Mouse (Mus musculus) midbrain, embryonic 11.5 days (tissue): ENCODE data around the gene Pip5kl1. TPM values are rescaled to one million over a fixed set of nuclear protein-coding genes. Genes with fewer than 3 reads are reported as not detected.
A peak's percentile ranks its signal among the peaks of the same experiment; 100 is the strongest.

Source experiments
- ATAC-seq: fragments of 200-750 bp; cut with Nextera tagmentation; 2 replicates; pipeline ENCODE4 v1.8.0; 2017; ENCODE audit warnings: moderate TSS enrichment, moderate library complexity; ENCODE audit not compliant: low FRiP score
- DNase-seq: peaks from one replicate; pipeline ENCODE4 v3.0.0; 2015; ENCODE audit warnings: low spot score; ENCODE audit errors: missing footprints
- H3K27ac ChIP-seq: fragments of 300-500 bp; sonication (generic); 2 replicates; pipeline ENCODE4 v1.5.1; 2014; ENCODE audit warnings: low read depth, low read length
- H3K27me3 ChIP-seq: fragments of 300-500 bp; sonication (generic); 2 replicates; pipeline ENCODE4 v1.6.1; 2014; ENCODE audit warnings: mild to moderate bottlenecking, low read length, moderate library complexity, mixed read lengths; ENCODE audit not compliant: control insufficient read depth, insufficient read depth
- H3K36me3 ChIP-seq: fragments of 300-500 bp; sonication (generic); 2 replicates; pipeline ENCODE4 v1.6.1; 2014; ENCODE audit warnings: mild to moderate bottlenecking, low read length, moderate library complexity, mixed read lengths; ENCODE audit not compliant: control insufficient read depth, insufficient read depth
- H3K4me1 ChIP-seq: fragments of 300-500 bp; sonication (generic); 2 replicates; pipeline ENCODE4 v1.6.1; 2014; ENCODE audit warnings: low read length; ENCODE audit not compliant: control insufficient read depth, insufficient read depth
- H3K4me2 ChIP-seq: fragments of 300-500 bp; sonication (generic); 2 replicates; pipeline ENCODE4 v1.6.1; 2014; ENCODE audit warnings: mild to moderate bottlenecking, moderate library complexity
- H3K4me3 ChIP-seq: fragments of 300-500 bp; sonication (generic); 2 replicates; pipeline ENCODE4 v1.5.1; 2014; ENCODE audit warnings: low read depth, low read length
- H3K9ac ChIP-seq: fragments of 300-500 bp; sonication (generic); 2 replicates; pipeline ENCODE4 v1.6.1; 2014; ENCODE audit warnings: low read length
- H3K9me3 ChIP-seq: fragments of 300-500 bp; sonication (generic); 2 replicates; pipeline ENCODE4 v1.6.1; 2016; ENCODE audit warnings: low read length; ENCODE audit not compliant: control insufficient read depth
- WGBS: fragments of 180-500 bp; shearing (Covaris S2); extraction: QIAGEN DNeasy Blood & Tissue Kit; methylation state at CpG from one replicate; pipeline ENCODE4 v1.1.7; 2014; 5-methylcytosine and 5-hydroxymethylcytosine counted together
- polyA plus RNA-seq: library from polyadenylated mRNA; unstranded; fragments of >200 nt; fragmentation: Nextera tagmentation; extraction: Ambion mirVana; gene quantifications from 2 replicates; pipeline ENCODE4 v1.2.1, GENCODE M21; 2014

The Pip5kl1 gene
- polyA plus RNA-seq, 1 experiment from 2014 or later: 2.0 TPM

DNA sequence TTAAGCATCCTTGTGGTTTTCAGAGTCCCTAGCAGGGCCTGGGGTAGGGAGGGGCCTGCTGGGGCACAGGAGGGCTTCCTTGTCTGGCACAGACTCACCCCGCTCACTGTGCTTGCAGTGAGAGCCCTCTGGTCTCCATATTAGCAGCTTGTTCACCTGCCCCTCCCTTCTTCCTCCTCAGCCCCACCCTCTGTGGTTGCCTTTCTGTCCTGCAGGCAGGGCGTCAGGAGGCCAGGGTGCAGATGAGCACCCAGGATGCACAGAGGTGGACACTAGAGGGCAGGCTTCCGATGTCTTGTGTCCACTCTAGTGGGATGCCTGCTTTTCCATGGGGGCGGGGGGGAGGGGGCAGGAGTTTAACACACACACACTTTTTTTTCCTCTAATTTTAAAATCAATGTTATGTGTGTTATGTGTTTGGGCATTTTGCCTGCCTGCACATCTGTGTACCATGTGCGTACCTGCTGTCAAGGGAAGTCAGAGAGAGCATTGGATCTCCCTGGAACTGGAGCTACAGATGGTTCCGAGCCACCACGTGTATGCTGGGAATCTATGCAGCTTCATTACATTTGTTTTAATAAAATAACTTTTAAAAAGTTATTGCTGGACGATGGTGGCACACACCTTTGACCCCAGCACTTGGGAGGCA, 26.9 kb downstream of the Pip5kl1 start:
- Histone ChIP-seq H3K9ac (no peak overlapping the region), H3K27ac (no peak overlapping the region)
- no peak for DNase-seq

DNA sequence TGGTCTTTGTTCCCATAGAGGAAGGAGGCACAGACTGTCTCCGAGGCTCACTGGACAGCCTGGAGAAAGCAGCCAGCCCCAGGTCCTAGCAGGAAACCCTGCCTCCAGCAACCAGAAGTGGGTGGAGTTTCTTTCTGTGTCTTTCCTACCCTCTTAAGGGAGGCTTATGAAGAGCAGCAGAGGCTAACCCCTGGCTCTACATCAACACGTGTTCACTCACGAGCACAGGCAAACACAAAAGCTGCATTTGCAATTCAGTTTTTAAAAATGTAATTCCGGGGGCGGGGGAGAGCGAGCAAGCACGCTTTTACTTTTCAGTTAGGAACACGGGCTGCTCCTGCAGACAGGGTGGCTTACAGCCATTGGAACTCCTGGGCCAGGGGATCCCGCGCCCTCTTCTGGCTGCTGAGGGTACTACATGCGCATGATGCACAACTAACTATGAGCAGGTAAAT, 28.0 kb downstream of the Pip5kl1 start:
- Histone ChIP-seq H3K9ac (0 out of 2 replicates have a peak overlapping the region, but pooled peaks have one; percentile 6), H3K27me3 (no peaks in the 10 kb centered on the region; the same call in 1 of the 2 replicates), H3K27ac (no peak overlapping the region), H3K36me3 (no peaks in the 10 kb centered on the region), H3K9me3 (no peaks in the 10 kb centered on the region), H3K4me1 (peaks cover 7% of the 10 kb centered on the region), H3K4me3 (peak overlapping the region; percentile 17), H3K4me2 (peak overlapping the region; percentile 31)
- WGBS: 0% methylated on average over 11 of the region's 11 CpGs
- ATAC-seq (0 out of 2 replicates have a peak, but pooled peaks have one; percentile 33), DNase-seq (peak; percentile 99)

More for the DNA sequence above, 26.9 kb downstream of the Pip5kl1 start:
- Histone ChIP-seq H3K4me3 (no peak overlapping the region), H3K9me3 (no peaks in the 10 kb centered on the region), H3K4me2 (no peak overlapping the region), H3K4me1 (no peaks in the 10 kb centered on the region), H3K27me3 (no peaks in the 10 kb centered on the region), H3K36me3 (no peaks in the 10 kb centered on the region)
- 44% methylated on average over 8 of the region's 8 CpGs for WGBS
- ATAC-seq: peak; percentile 60; the same call in 1 of the 2 replicates

DNA sequence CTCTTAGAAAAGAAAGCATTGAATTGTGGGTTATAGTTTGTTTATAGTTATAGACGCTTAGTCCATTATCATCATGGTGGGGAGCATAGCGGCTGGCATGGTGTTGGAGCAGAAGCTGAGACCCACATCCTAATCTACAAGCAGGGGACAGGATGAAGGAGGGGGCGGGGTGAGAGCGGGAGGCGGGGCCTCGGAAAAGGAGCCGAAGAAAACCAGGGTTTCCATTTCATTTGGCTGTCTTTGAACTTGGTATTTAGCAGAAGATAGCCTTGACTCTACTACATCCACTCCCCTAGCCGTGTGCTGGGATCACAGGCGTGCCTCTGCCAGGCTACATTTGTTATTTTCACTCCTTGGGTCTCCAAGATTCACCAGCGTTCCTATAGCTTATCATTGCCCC, 30.0 kb downstream of the Pip5kl1 start:
- H3K27me3 ChIP-seq: no peaks in the 10 kb centered on the region; the same call in 1 of the 2 replicates
- DNase-seq: no peak

DNA sequence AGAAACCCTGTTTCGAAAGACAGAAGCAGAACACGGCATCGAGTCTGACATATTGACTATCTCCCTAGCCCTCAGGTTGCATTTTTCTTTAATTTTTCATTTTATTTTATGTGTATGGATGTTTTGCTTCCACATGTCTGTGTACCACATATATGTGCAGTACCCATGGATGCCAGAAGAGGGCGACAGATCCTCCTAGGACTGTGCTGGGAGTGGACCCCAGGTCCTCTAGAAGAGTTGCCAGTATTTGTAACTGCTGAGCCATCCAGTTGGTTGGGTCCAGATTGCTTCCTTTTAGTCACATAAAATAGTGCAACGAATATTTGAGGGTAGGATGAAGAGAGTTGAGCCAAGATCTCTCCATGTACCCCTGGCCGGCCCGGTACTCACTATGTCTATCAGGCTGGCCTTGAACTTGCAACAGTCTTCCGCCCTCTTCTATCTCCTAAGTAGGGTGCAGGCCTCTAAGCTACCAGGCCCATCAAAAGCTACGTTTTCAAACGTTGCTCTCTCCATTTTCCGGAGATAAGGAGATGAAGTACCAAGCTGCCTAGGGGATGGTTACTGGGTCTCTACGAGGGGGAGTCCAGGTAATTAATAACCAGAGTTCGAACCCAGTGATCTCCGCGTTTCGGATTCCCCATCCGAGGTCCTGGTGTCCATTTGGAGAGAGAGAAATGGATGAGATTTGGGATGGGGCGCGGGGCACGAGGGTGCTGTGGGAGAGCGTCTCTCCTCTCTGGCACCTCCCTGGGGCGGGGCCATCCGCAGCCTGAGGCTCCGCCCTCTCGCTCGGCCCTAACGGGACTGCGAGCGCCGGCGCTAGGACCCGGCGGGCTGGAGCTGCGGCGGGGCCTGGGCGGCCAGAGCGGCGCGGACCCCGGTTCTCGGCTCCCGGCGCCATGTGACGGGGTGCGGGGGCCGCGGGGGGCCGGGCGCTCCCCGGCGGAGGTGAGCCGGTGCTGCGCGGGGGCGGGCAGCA, 31.9 kb downstream of the Pip5kl1 start:
- Histone ChIP-seq H3K4me2 (peak overlapping the region; percentile 93), H3K9me3 (no peaks in the 10 kb centered on the region), H3K4me1 (peaks cover 21% of the 10 kb centered on the region), H3K36me3 (no peaks in the 10 kb centered on the region), H3K27me3 (no peaks in the 10 kb centered on the region; the same call in 1 of the 2 replicates), H3K9ac (peak overlapping the region; percentile 78), H3K4me3 (peak overlapping the region; percentile 68), H3K27ac (no peak overlapping the region)
- DNase-seq: peak; percentile 98
- WGBS: 11% methylated on average over 51 of the region's 55 CpGs
- peak; percentile 83 for ATAC-seq

More for the DNA sequence above, 30.0 kb downstream of the Pip5kl1 start:
- peaks cover 17% of the 10 kb centered on the region for H3K4me1 ChIP-seq
- no peak overlapping the region for H3K4me2 ChIP-seq
- no peaks in the 10 kb centered on the region for H3K36me3 ChIP-seq
- no peak overlapping the region for H3K9ac ChIP-seq
- 42% methylated on average over 10 of the region's 10 CpGs for whole genome bisulfite sequencing
- no peak overlapping the region for H3K4me3 ChIP-seq
- H3K9me3 ChIP-seq: no peaks in the 10 kb centered on the region
- ATAC-seq: no peak
- H3K27ac ChIP-seq: no peak overlapping the region

DNA sequence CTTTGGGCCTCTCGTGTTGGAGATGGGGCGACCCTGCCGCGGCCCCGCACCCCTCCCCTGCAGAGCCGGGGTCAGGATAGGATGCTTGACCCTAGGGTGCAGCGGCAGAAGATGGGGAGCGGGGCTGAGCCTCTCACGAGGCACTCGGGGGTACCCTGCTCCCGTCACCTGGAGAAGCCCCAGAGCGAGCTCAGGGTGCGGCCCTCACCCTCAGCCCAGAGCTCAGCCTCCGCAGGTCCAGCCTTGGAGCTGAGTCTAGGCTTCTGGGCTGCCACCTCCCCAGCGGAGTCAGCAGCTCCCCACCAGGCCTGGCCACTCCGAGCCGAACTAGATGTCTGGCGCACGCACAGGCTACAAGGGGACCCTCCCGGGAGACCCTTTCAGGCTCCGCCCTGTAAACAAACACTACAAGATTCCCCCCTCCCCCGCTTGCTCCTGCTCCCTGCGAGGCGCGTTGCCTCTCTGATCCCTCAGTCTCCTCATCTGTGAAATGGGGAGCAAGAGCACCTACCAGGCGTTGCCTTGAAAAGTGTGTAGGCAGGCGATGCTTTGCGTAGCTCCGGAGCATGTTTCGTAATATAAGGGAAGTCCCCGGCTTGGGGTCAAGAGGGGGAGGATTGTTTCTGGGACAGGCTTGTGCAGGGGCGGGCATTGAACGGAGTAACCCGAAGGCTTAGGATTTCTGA, 32.8 kb downstream of the Pip5kl1 start:
- Histone ChIP-seq H3K4me2 (peak overlapping the region; percentile 93), H3K9me3 (no peaks in the 10 kb centered on the region), H3K27me3 (no peaks in the 10 kb centered on the region; the same call in 1 of the 2 replicates), H3K27ac (no peak overlapping the region), H3K4me1 (peaks cover 21% of the 10 kb centered on the region), H3K36me3 (no peaks in the 10 kb centered on the region), H3K4me3 (peak overlapping the region; percentile 68), H3K9ac (peak overlapping the region; percentile 78)
- ATAC-seq (peak; percentile 22), DNase-seq (peak; percentile 92)
- whole genome bisulfite sequencing: 8% methylated on average over 34 of the region's 34 CpGs

DNA sequence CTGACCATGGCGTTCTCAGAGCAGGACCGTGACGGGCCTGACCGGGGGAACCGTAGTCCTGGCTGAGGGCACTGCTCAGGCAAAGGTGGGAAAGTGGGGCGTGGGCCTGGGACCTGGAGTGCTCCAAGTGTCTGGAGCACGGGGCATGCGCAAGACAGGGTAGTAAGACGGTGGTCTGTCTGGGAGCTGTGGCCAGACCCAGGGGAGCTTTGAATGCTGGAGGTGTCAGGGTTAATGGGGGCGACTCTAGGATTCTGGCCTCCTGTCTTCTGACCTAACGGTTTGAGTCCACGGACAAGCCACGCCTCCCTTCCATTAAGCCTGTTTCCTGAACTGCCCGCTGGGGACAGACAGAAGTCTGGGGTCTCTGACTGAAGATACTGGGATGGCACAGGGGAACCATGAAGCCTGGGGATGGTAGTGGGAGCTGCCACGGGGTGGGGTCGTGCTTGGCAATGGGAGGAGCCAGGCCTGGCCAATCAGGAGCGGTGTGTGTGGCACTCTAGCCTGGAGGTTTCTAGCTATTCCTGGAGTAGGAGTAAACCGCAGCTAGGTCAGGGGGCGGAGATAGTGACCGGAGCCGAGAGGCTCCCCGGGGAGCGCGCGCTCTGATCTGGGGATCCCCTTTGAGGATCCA, 33.7 kb downstream of the Pip5kl1 start:
- peak; percentile 96 for DNase-seq
- Histone ChIP-seq H3K9ac (0 out of 2 replicates have a peak overlapping the region, but pooled peaks have one; percentile 9), H3K27me3 (no peaks in the 10 kb centered on the region; the same call in 1 of the 2 replicates), H3K4me3 (0 out of 2 replicates have a peak overlapping the region, but pooled peaks have one; percentile 68), H3K4me2 (peak overlapping the region; percentile 32), H3K36me3 (no peaks in the 10 kb centered on the region), H3K27ac (no peak overlapping the region), H3K9me3 (no peaks in the 10 kb centered on the region), H3K4me1 (peaks cover 21% of the 10 kb centered on the region)
- 7% methylated on average over 25 of the region's 25 CpGs for WGBS
- peak; percentile 55; the same call in 1 of the 2 replicates for ATAC-seq

DNA sequence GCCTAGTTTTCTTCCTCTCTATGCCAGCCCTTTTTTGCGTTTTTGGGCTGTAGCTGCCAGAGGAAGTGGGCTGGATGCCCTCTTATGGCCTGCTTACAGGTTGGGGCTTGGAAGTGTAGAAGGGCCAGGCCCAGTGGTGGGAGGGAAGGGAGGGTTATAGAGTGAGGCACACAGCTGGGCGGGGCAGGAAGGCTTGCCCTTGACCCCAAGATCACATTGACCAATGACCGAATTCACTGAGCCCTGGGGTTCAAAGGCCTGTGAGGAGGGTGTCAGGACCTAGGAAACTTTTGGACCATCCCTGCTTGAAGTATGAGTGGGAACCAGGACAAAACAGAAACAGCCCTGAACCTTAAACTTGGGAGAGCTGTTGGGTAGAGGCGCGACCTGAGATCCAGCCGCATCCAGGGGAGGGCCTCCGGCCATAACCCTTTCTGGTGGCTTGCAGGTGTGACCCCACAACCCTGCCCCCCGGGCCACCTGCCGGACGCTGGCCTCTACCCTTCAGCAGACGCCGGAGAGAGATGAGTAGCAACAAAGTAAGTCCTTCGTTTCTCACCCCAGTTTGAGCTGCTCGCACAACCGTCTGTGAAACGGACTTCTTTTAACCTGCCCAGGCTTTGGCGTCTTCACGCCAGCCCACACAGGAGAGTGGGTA, 34.3 kb downstream of the Pip5kl1 start:
- WGBS: 40% methylated on average over 18 of the region's 18 CpGs
- no peaks in the 10 kb centered on the region; the same call in 1 of the 2 replicates for H3K27me3 ChIP-seq
- ATAC-seq: no peak
- H3K4me2 ChIP-seq: peak overlapping the region; percentile 32
- no peaks in the 10 kb centered on the region for H3K36me3 ChIP-seq
- no peak overlapping the region for H3K27ac ChIP-seq
- H3K4me1 ChIP-seq: peaks cover 21% of the 10 kb centered on the region
- DNase-seq: no peak
- 0 out of 2 replicates have a peak overlapping the region, but pooled peaks have one; percentile 5 for H3K4me3 ChIP-seq
- no peaks in the 10 kb centered on the region for H3K9me3 ChIP-seq
- H3K9ac ChIP-seq: no peak overlapping the region
